Mouse (Mus musculus) myocyte (in vitro differentiated cells): ENCODE data around the gene Hnrnpl. TPM values are rescaled to one million over a fixed set of nuclear protein-coding genes. Genes with fewer than 3 reads are reported as not detected.
A peak's percentile ranks its signal among the peaks of the same experiment; 100 is the strongest.

Experiments used
- H3K27me3 ChIP-seq: one replicate; pipeline ENCODE4 v1.6.1; 2011; ENCODE audit not compliant: control insufficient read depth, insufficient read depth, insufficient read length
- H3K36me3 ChIP-seq: one replicate; pipeline ENCODE4 v1.6.1; 2011; ENCODE audit not compliant: control insufficient read depth, insufficient read depth
- H3K4me2 ChIP-seq: one replicate; pipeline ENCODE4 v1.6.1; 2011; ENCODE audit warnings: low read depth, control low read depth
- H3K4me3 ChIP-seq: one replicate; pipeline ENCODE4 v1.5.1; 2011; ENCODE audit warnings: mild to moderate bottlenecking, control low read depth, moderate library complexity
- H3K79me2 ChIP-seq: one replicate; pipeline ENCODE4 v1.6.1; 2011; ENCODE audit not compliant: control insufficient read depth, insufficient read depth
- H3ac ChIP-seq: one replicate; pipeline ENCODE4 v1.6.1; 2011; ENCODE audit not compliant: control insufficient read depth, insufficient read length
- CEBPB ChIP-seq: IDR thresholded peaks from 2 replicates; pipeline ENCODE4 v1.6.1; 2011; ENCODE audit warnings: mild to moderate bottlenecking, moderate library complexity; ENCODE audit not compliant: poor library complexity, insufficient read depth, severe bottlenecking
- E2F4 ChIP-seq: IDR thresholded peaks from one replicate; pipeline ENCODE4 v1.6.1; 2011; ENCODE audit warnings: mild to moderate bottlenecking, control low read depth, moderate library complexity; ENCODE audit not compliant: insufficient read depth
- MAX ChIP-seq: IDR thresholded peaks from one replicate; pipeline ENCODE4 v1.6.1; 2011; ENCODE audit warnings: low read depth, mild to moderate bottlenecking, control low read depth
- MYOD1 ChIP-seq, 3 experiments: IDR thresholded peaks; one replicate each; pipeline ENCODE4 v1.6.1; 2011; ENCODE audit warnings: control low read depth in 2 of 3, low read depth in 2 of 3, mild to moderate bottlenecking in 2 of 3, moderate library complexity in 1 of 3; ENCODE audit not compliant: insufficient read length in 2 of 3, control insufficient read depth in 1 of 3
- MYOG ChIP-seq, 3 experiments: IDR thresholded peaks; one replicate each; pipeline ENCODE4 v1.6.1; 2011; ENCODE audit warnings: control low read depth in 2 of 3, low read depth in 2 of 3, mild to moderate bottlenecking in 2 of 3; ENCODE audit not compliant: insufficient read length in 2 of 3, control insufficient read depth in 1 of 3, insufficient read depth in 1 of 3
- POLR2A ChIP-seq: IDR thresholded peaks from one replicate; pipeline ENCODE4 v1.6.1; 2011; ENCODE audit warnings: low read depth, mild to moderate bottlenecking, control low read depth, moderate library complexity; ENCODE audit not compliant: insufficient read length
- POLR2AphosphoS2 ChIP-seq: IDR thresholded peaks from one replicate; pipeline ENCODE4 v1.6.1; 2011; ENCODE audit warnings: low read depth, control low read depth; ENCODE audit not compliant: insufficient read length
- REST ChIP-seq: IDR thresholded peaks from one replicate; pipeline ENCODE4 v1.6.1; 2011; ENCODE audit warnings: mild to moderate bottlenecking, control low read depth, moderate library complexity; ENCODE audit not compliant: insufficient read depth, insufficient read length
- SRF ChIP-seq: IDR thresholded peaks from one replicate; pipeline ENCODE4 v1.6.1; 2011; ENCODE audit warnings: low read depth; ENCODE audit not compliant: control insufficient read depth, insufficient read length
- TCF12 ChIP-seq: IDR thresholded peaks from one replicate; pipeline ENCODE4 v1.6.1; 2011; ENCODE audit warnings: mild to moderate bottlenecking, control low read depth; ENCODE audit not compliant: poor library complexity, insufficient read depth, severe bottlenecking
- TCF3 ChIP-seq: IDR thresholded peaks from one replicate; pipeline ENCODE4 v1.6.1; 2011; ENCODE audit warnings: low read depth, control low read depth; ENCODE audit not compliant: insufficient read length
- USF1 ChIP-seq: IDR thresholded peaks from one replicate; pipeline ENCODE4 v1.6.1; 2011; ENCODE audit warnings: low read depth, mild to moderate bottlenecking, control low read depth, moderate library complexity
- polyA plus RNA-seq: library from polyadenylated mRNA; unstranded; fragments of >200 nt; fragmentation: generic; extraction: Trizol; gene quantifications from one replicate; pipeline ENCODE4 v1.2.1, GENCODE M21; 2012; ENCODE audit warnings: missing spikeins

The Hnrnpl gene
- polyA plus RNA-seq, 1 experiment, result 230 TPM

GRCm38 (mm10) chr7:28860898-28861297, 52.6 kb downstream of the Hnrnpl start:
- Histone ChIP-seq H3K36me3 (no peaks in the 10 kb centered on the region), H3K4me2 (no peak overlapping the region)

GRCm38 (mm10) chr7:28862817-28863499, 54.6 kb downstream of the Hnrnpl start:
- Histone ChIP-seq H3ac (no peak overlapping the region), H3K4me3 (no peak overlapping the region), H3K4me2 (no peak overlapping the region), H3K36me3 (no peaks in the 10 kb centered on the region), H3K27me3 (no peaks in the 10 kb centered on the region), H3K79me2 (no peaks in the 10 kb centered on the region)
- TF ChIP-seq MYOG (IDR thresholded peaks at IDR 0.05; ENCODE audit: control insufficient read depth in 1 of 3, insufficient read depth in 1 of 3, insufficient read length in 2 of 3, low read depth in 2 of 3), result no peak
- no peak for TF ChIP-seq POLR2A
- TF ChIP-seq TCF12, result no peak
- peak in 1 of 3 experiments; percentile 17 for TF ChIP-seq MYOD1 (IDR thresholded peaks at IDR 0.05; ENCODE audit: control insufficient read depth in 1 of 3, insufficient read length in 2 of 3, low read depth in 2 of 3)

More at GRCm38 (mm10) chr7:28860898-28861297, 52.6 kb downstream of the Hnrnpl start:
- no peaks in the 10 kb centered on the region for H3K79me2 ChIP-seq
- no peak overlapping the region for H3K4me3 ChIP-seq
- H3K27me3 ChIP-seq, result no peaks in the 10 kb centered on the region
- no peak overlapping the region for H3ac ChIP-seq
- TF ChIP-seq TCF12 (no peak), MYOG (IDR thresholded peaks at IDR 0.05; ENCODE audit: control insufficient read depth in 1 of 3, insufficient read depth in 1 of 3, insufficient read length in 2 of 3, low read depth in 2 of 3) (no peak), MAX (no peak), POLR2A (no peak), REST (no peak), E2F4 (no peak), CEBPB (no peak), USF1 (no peak), TCF3 (no peak), POLR2AphosphoS2 (no peak), MYOD1 (IDR thresholded peaks at IDR 0.05; ENCODE audit: control insufficient read depth in 1 of 3, insufficient read length in 2 of 3, low read depth in 2 of 3) (no peak), SRF (no peak)

- H3K27me3 ChIP-seq, result no peaks in the 10 kb centered on the region
- H3K4me2 ChIP-seq, result no peak within 1 kb of the TSS
- H3K4me3 ChIP-seq, result no peak within 1 kb of the TSS
- H3K79me2 ChIP-seq, result no peaks in the 10 kb centered on the region
- H3K36me3 ChIP-seq, result no peaks in the 10 kb centered on the region
- TF ChIP-seq TCF3, result no peak
- TF ChIP-seq MAX, result no peak
- no peak for TF ChIP-seq POLR2AphosphoS2
- no peak within 1 kb of the TSS for H3ac ChIP-seq
Observed at GRCm38 (mm10) chr7:28863540-28863939, 55.2 kb downstream of the Hnrnpl start, which contains the start of gene Lgals7. Gene Lgals7, plus strand, starts transcription at chr7:28863853.

GRCm38 (mm10) chr7:28864288-28864750, 56.0 kb downstream of the Hnrnpl start:
- H3K27me3 ChIP-seq, result no peaks in the 10 kb centered on the region
- no peak for TF ChIP-seq MYOD1 (IDR thresholded peaks at IDR 0.05; ENCODE audit: control insufficient read depth in 1 of 3, insufficient read length in 2 of 3, low read depth in 2 of 3)
- no peak for TF ChIP-seq CEBPB
- TF ChIP-seq POLR2AphosphoS2, result no peak
- TF ChIP-seq REST, result no peak
- no peak for TF ChIP-seq TCF12
- no peak for TF ChIP-seq USF1
- TF ChIP-seq MAX, result no peak
- no peak for TF ChIP-seq SRF
- no peak for TF ChIP-seq POLR2A
- no peak for TF ChIP-seq MYOG (IDR thresholded peaks at IDR 0.05; ENCODE audit: control insufficient read depth in 1 of 3, insufficient read depth in 1 of 3, insufficient read length in 2 of 3, low read depth in 2 of 3)
- TF ChIP-seq E2F4, result no peak
- TF ChIP-seq TCF3, result no peak
- H3K4me2 ChIP-seq, result no peak overlapping the region
- H3K4me3 ChIP-seq, result no peak overlapping the region
- no peaks in the 10 kb centered on the region for H3K36me3 ChIP-seq
- H3ac ChIP-seq, result no peak overlapping the region
- H3K79me2 ChIP-seq, result no peaks in the 10 kb centered on the region

- no peak for TF ChIP-seq TCF3
- peak in 2 of 3 experiments; percentile 7 to 61 for TF ChIP-seq MYOG (IDR thresholded peaks at IDR 0.05; ENCODE audit: control insufficient read depth in 1 of 3, insufficient read depth in 1 of 3, insufficient read length in 2 of 3, low read depth in 2 of 3)
- peak; percentile 56 for TF ChIP-seq POLR2AphosphoS2
- TF ChIP-seq MYOD1 (IDR thresholded peaks at IDR 0.05; ENCODE audit: control insufficient read depth in 1 of 3, insufficient read length in 2 of 3, low read depth in 2 of 3), result peak in 2 of 3 experiments; percentile 5 to 69
- peak; percentile 63 for TF ChIP-seq POLR2A
- no peaks in the 10 kb centered on the region for H3K79me2 ChIP-seq
- peak overlapping the region; percentile 2 for H3K4me3 ChIP-seq
- H3K4me2 ChIP-seq, result peak overlapping the region; percentile 78
- no peaks in the 10 kb centered on the region for H3K36me3 ChIP-seq
- no peaks in the 10 kb centered on the region for H3K27me3 ChIP-seq
- no peak overlapping the region for H3ac ChIP-seq
Observed at GRCm38 (mm10) chr7:28865481-28866300, 57.4 kb downstream of the Hnrnpl start.
